Mouse (Mus musculus) c-Kit-positive CD71-positive TER-119-positive erythroid progenitor cells, embryonic 14.5 days (primary cell): ENCODE results near the gene C1qtnf4.
"Not testable (repeated sequence)": the region's sequence is repeated elsewhere in the genome, so short reads cannot be mapped to it uniquely, and the experiment has no call there.

Experiments
- DNase-seq: peaks from one replicate; pipeline ENCODE4 v3.0.0-alpha.2; 2013; ENCODE audit warnings: low spot score

The C1qtnf4 gene

DNA sequence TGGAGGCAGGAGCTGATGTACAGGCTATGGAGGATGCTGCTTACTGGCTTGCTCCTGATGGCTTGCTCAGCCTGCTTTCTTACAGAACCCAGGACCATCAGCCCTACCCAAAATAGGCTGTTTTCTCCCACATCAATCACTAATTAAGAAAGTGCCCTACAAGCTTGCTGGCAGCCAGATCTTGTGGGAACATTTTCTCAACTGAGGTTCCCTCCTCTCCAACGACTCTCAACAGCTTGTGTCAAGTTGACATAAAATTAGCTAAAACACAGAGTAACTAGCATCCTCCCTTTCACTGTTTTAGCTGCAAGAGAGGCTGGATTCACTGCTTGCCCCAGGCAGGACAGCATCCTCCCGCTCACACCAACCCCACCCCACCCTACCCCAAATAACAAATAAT lies 3.8 kb upstream of the C1qtnf4 start:
- DNase-seq: no peak

DNA sequence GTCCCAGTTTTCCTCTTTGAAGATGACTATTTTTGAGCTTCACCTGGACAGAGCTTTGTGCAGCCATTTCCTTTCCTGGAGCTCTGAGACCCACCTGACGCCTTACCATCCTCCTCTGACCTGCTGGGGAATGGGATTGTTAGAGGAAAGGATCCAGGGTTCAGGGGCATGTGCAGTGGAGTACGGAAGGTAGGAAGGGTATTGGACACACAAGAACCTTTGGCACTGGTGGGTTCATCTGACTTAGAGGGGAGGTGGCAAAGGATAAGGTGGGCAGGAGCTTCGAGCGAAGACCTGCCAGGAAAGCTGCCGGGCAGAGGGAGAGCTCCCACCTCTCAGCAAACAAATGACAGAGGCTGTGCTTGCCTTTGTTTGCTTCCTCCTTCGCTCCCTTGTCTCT lies 776 bp downstream of the C1qtnf4 start:
- no peak for DNase-seq

DNA sequence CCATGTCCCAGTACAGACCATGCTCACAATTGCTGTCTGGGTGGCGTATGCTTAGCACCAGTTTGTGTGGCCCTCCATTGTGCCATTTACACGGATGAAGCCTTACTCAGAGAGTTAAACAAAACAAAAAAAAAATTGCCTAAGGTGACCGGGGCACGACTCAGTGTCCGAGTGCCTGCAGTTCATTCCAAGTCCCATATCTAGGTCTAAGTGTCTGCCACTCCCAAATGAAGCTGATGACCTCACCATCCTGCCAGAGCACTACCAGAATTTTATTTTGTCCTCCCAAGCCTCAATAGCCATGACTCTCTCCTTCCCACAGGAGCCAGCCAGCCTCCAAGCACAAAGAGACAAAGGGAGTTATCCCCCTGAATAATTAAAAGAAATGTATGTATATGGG lies 2.0 kb downstream of the C1qtnf4 start:
- DNase-seq: no peak

DNA sequence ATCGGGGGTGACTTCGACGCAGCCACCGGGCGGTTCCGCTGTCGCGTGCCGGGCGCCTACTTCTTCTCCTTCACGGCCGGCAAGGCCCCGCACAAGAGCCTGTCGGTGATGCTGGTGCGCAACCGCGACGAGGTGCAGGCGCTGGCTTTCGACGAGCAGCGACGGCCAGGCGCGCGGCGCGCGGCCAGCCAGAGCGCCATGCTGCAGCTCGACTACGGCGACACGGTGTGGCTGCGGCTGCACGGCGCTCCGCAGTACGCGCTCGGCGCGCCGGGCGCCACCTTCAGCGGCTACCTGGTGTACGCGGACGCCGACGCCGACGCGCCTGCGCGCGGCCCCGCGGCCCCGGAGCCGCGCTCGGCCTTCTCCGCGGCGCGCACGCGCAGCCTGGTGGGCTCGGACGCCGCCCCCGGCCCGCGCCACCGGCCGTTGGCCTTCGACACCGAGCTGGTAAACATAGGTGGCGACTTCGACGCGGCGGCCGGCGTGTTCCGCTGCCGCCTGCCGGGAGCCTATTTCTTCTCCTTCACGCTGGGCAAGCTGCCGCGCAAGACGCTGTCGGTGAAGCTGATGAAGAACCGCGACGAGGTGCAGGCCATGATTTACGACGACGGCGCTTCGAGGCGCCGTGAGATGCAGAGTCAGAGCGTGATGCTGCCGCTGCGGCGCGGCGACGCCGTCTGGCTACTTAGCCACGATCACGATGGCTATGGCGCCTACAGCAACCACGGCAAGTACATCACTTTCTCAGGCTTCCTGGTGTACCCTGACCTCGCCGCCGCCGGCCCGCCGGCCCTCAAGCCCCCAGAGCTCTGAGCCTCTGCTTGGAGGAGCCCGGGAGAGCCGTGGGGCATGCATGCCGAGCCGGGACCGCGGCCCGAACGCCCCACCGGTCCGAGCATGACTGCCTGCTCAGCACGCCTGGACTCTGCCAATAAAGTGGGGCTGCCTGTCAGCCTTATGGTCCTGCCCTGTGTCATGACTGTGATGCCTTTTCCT lies 4.2 kb downstream of the C1qtnf4 start:
- no peak for DNase-seq

DNA sequence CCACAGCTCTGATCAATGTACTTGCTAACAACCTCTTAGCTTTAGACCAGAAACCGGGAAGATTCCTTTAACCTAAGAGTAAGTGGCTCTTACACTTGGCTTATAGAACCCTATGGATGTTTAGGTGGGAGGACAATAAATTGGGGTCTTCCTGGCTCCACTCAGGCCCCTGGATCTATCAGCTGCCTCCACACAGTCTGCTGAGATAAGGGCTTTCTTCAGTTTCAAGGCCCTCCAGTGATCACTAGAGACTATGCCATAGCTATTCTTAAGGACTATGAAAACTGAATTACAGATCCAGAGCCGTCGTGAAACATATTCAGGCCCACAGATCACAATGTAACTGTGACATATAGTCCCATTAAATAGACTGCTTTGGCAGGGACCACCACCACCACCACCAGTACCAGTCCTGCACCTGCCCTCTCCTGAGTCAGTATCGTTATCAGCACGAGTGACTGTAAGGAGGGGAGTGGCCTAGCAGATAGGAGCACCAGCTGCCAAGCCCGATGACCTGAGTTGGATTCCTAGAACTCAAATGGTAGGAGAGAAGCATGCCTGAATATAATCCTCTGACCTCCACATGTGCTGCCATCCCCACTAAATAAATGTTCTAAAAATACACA lies 8.1 kb downstream of the C1qtnf4 start:
- peak; percentile 80 for DNase-seq

DNA sequence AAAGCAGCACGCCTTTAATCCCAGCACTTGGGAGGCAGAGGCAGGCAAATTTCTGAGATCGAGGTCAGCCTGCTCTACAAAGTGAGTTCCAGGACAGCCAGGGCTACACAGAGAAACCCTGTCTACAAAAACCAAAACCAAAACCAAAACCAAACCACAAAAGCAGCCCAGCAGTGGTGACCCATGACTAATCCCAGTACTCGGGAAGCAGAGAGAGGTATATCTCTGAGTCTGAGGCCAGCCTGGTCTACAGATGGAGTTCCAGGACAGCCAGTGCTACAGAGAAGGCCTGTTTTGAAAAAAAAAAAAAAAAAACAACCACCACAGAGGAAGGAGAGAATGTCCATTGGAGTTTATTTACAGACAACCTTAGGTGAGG lies 8.6 kb downstream of the C1qtnf4 start:
- not testable (repeated sequence) for DNase-seq

DNA sequence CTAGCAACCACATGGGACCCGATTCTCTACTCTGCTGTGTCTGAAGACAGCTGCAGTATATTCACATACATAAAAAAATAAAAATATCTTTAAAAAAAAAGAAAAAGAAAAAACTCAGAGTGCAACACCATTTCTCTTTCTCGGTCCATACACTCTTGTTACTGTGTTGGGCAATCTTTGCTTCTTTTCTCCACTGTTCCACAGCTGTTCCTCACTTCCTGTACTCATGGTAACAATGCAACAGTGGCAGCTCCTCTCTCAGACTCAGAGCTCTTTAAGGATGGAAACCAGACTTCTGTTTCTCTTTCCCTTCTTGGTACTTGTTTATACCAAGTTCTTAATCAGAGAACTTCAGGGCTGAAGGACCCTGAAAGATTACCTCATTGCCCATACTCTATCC lies 17.7 kb downstream of the C1qtnf4 start:
- DNase-seq: no peak

DNA sequence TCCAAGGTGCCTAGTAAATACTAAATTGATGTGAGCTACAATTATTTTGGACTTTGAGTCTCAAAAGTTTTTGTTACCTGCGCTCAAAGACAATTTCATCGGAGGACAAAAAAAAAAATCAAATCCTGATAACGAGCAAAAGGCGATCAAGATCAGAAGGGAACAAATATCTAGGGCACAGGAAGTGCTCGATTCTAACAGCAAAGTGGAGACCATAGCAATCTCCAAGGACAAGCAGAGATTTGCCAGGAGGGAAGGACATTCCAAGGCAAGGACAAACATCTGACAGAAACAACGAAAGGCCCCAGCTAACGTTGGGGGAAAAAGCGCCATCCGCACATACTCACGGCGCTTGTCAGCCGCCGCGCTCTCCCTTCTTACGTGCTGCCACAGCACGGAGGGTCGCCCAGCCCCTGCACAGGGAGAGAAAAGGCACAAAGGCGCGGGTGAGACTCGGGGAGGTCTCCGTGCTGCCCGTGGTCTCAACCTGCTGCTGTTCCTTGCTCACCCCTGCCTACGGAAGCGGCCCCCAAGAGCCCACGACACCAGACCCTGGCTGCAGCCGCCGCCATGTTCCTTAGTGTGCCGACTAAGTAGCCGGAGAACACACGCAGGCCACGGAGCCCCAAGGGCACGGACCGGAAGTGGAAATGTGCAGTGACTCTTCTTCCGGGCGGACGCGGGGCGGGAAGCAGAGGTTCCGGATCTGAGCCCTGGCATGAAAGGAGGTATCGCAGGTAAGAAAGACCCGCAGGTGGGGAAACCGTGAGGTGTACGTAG lies 18.6 kb downstream of the C1qtnf4 start, which contains the start of the genes Kbtbd4 and Ndufs3:
Gene Kbtbd4 (plus strand): TSS at position 665 of the 780 bp plus-strand sequence.
Gene Ndufs3 (minus strand): TSS at position 752 of the 780 bp plus-strand sequence.
- peak; percentile 91 for DNase-seq

DNA sequence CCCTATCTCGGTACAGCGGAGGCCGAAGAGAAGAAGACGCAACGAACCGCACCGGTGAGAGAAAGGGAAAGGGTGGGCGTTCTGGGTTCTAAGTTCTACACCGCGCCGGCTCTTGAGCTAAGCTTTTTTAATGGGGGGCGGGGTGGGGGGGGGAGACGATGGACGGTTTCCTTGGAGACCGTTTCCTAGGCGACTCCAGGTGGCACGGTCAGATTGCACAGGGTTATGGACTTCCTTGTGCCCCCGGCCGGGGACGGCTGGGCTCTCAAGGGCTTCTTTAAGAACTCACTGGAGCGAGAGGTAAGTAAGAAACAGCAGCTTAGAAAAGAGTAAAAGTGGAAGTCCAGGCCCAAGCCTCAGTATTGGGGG lies 19.2 kb downstream of the C1qtnf4 start:
- peak; percentile 51 for DNase-seq

DNA sequence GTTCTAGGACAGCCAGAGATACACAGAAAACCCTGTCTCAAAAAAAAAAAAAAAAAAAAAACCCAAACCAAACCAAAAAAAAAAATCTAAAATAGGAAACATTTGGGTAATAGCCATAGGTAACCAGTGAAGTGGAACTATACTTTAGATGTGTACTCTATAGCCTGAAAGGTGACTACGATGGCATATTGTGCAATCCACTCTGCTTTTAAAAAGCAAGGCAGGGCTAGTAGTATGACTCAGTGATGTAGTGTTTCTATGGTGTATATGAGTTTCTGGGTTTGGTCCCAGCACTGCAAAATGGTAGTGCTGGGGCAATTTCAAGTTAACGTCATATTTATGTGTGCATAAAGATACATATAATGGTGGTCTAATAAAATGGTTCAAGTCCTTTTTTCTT lies 21.1 kb downstream of the C1qtnf4 start:
- no peak for DNase-seq

DNA sequence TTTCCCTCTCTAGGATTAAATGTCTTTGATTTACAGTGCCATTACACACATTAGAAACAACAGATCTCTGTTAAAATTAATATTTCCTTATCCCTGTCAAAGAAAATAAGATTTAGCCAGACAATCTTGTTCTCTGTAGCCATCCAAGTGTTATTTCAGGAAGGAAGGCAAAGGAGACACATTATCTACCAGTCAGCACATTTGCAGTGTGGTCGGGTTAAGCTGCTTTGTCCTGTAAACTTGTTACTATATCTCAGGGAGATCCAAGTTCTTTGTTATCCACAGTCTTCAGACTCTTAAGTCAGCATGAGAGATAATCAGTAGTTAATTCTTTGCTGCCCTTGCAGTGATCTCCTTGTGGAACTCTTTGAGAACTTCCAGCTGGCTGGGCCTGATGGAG lies 25.2 kb downstream of the C1qtnf4 start:
- DNase-seq: no peak

DNA sequence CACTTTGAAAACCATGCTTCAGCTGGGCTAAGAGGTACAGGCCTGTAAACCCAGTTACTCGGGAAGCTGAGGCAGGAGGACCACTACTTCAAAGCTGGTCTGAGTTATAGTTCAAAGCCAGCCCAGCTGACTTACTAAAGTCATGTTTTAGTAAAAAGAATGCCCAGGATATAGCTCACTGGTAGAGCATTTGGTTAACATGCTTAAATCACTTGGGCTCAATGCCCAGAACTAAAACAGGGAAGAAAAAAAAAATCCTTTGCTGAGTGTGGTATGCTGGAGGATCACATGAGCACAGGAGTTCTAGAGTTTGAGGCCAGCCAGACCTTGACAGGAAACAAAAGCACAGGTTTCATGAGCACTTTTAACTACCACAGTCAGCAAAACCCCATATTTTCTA lies 26.0 kb downstream of the C1qtnf4 start:
- no peak for DNase-seq

DNA sequence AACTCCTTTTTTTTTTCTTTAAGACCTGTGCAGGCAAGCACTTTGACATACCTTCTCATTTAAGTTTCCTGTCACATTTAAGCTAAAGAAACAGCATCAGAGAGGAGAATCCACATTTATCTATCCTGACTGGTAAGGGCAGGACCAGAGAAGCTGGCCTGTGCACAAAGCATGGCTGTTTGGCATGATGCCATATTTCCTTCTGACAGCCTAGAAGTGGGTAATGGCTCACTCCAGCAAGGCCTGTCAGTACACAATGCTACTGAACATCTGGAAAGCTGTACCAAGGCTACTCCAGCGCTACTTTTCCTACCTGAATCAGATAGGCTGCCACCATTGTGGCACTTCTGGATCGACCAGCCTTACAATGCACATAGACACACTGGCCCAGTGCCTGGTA lies 28.0 kb downstream of the C1qtnf4 start:
- no peak for DNase-seq

DNA sequence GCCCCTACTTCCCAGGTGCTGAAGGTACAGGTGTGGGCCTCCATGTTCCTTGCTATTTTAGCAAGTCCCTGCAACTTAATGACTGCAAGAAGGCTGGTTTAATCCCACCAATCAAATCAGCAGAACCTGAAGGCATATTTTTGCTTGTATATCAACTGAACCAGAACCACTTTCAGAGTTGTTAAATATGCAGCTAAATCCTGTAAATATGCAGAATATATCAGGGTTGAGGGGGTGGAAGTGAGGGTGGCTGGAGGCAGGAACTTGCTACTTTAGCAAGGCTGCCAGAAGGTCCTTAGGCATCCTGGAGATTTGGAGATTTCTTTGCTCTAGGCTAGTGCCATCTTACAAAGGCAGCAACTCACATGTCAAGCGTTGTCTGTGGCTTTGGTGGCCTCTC lies 29.9 kb downstream of the C1qtnf4 start:
- no peak for DNase-seq

DNA sequence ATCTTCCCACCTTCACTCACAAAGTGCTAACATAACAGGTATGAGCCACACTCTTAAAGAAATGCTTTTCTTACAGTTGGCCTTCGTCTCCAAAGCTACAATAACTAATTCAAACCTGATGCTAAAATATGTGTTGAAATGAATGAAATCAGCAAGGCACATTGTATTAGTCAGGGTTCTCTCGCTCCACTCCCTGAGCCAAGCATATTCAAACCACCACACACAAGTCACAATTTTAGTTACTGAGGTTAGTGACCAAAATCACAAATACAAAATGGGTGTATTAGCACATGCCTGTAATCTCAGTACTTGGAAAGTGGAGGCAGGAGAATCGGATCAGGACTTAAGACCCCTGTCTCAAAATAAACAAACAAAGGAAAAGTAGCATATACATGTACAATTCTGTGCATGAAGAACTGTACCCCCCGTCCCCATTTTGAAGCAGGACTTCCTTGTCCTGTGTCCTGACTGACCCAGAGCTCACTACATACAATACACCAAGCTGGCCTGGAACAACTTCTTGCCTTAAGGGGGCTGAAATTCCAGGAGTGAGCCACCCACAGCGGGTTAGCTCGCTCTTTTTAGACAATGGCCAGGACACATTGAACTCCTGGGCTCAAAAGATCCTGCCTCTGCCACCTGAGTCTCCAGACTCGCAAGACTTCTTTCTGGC lies 31.0 kb downstream of the C1qtnf4 start:
- DNase-seq: no peak

DNA sequence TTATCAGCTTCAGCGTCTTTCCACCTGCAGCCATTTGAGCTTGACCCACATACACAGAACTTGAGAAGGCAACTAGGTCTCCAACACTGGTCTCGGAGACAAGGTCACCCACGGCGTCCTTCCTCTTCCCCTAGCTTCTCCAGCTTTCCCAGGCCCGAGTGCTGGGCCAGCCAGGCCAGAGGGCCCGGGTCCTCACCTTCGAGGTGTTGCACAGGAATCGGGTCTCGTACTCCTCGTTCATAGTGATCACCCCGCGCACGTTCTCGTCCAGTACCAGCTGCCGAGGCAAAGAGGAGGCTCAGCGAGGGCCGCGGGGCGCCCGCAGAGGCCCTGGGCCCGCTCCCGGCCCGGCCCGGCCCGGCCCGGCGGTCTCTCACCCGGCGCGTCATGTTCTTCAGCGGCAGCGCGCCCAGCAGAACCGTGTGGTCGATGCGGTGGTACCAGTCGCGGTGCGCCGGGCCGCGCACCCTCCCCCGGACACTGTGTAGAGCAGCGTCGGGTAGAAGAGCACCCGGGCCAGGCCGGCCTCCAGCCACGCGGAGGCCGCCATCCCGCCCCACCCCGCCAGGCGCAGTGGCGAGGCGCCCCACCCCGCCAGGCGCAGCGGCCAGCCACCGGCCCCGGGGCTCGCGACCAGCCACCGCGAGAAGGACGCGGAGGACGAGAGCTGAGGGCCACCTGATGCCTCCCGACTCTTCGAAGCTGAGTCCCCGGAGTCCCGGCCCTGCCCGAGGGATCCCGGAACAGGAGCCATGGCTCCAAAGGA lies 31.8 kb downstream of the C1qtnf4 start:
- peak; percentile 53 for DNase-seq

DNA sequence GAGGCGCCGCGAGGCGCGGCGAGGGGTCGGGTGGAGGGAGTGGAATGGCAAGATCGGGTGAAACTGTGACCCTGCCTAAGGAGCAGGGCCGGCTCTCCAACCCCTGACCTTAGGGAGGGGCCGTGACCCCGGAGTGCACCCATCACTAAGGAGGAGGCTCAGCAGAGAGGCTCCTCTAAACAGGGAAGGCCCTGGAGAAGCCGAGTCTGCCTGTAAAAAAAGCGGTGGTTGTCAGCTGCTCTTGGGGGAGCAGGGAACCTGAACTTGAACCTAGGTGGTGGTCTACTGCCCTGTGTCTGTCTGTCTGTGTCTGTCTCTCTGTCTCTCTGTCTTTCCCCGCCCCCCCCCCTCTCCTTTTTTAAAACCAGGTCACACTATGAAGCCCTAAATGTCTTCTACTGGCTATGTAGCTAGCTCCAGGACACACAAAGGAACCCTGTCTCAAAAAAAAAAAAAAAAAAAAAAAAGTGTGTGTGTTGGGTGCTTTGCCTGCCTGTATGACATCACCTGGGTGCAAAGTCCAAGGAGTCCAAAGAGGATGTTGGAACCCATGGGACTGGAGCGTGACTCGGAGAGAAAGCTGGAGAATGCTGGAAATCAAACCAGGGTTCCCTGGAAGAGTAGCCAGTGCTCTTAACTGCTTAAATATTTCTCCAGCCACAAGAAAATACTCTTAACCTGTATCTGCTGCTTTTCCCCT lies 32.5 kb downstream of the C1qtnf4 start:
- no peak for DNase-seq

DNA sequence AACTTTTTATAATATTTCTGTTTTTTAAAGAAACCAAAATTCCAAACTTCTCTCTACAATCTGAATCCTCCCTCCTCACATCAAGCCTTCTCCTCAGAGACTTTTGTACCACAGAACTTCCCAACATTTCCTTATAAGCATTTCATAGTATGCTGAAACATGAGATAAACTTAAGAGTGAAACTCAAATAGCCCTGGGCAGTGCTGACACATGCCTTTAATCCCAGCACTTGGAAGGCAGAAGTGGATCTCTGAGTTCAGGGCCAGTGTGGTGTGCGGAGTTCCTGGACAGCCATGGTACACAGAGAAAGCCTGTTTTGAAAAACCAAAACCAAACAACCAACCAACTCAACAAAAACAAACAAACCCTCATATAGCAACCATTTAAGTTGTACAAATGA lies 35.5 kb downstream of the C1qtnf4 start:
- no peak for DNase-seq

DNA sequence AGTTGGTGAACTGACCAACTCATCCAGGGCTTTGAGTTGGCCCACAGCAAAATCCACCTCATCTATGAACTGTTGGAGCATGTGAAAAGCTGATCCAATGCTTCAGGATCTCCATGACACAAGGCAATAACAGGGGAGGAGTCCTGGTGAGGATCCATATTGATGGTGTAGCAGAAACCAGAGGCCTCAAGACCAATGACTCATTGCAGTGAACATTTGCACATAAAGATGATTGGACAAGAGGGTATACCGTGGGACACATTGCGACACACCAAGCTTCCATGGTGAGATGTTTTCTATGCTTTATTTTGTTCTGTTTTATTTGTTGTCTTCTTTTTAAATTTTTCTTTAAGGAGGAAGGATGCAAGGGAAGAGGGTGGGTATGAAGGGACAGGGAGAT lies 37.0 kb downstream of the C1qtnf4 start:
- no peak for DNase-seq

DNA sequence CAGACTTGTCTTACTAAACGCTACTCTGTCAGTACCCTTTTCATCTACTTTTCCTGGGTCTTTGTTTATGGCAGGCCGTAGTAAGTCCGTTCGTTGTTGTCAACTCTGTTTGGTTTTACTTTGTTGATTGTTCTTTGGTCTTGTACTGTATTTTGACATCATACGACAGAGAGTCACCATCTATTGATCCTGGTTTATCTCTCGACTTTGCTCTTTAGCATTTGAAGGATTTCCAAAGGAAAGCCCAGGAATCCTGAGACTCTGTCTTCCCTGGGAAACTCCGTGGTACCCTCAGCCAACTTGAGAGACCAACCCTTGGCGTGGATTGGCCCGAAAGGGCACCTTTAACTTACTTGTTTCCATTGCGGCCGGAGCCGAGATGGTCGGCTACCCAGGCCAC lies 42.9 kb downstream of the C1qtnf4 start:
- DNase-seq: no peak

DNA sequence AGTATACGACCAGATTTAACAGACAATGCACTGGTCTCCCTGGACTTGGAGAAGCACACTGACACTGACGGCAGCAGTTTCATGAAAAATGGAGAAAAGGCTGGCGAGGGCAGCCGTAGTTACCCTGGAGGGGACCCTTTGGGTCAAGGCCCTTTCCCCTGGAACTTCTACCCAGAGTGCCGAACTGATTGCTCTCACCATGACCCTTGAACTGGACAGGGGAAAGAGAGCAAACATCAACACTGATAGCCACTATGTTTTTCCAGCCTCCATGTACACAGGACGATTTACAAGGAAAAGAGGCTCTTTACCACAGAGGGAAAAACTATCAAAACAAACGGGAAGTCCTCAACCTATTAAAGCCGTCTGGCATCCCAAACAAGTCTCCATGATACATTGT lies 46.2 kb downstream of the C1qtnf4 start:
- DNase-seq: no peak
